Mouse (Mus musculus): Measurements from ENCODE around the gene Arhgef25.

GRCm38 (mm10) chr10:127143228-127143627, 46.7 kb downstream of the Arhgef25 start:
- TF ChIP-seq POLR2A (IDR thresholded peaks at IDR 0.05; ENCODE audit: insufficient read depth, low read depth, low read length) (no peak), CTCF (IDR thresholded peaks at IDR 0.05; ENCODE audit: insufficient read depth, low read depth, low read length) (no peak)

Measured in olfactory bulb, adult 2 months (tissue).